26 mouse cellular contexts compared by ENCODE assay signal in the genomic region with DNA sequence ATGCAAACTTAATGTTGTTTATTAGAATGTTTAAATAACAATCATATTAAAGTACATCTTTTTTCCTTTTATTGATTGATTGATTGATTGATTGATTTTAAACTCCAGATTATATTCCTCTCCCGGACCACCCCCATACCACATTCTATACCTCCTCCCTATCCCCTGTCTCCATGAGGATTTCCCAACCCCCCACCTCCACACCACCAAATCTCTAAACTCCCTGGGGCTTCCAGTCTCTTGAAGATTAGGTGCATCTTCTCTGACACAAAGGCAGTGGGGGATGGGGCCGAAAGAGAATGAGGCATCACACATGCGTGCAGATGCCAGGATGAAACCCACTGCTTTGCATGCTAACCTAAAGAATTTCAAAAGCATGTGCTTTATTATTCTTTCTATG.
A peak's percentile ranks its signal among the peaks of the same experiment; 100 is the strongest.
DNase-seq lines count a peak whose midpoint lies in the region; ATAC-seq lines count a peak whose summit lies in the region.
"Had no signal": no experiment of that assay in that cellular context is flagged by ENCODE, and none has a peak within 500 bp of the region (broad histone marks: within the 10 kb centered on the region; RNA-seq: fewer than 3 reads in every experiment).

No protein-coding gene starts in this region.

- no peak overlapping the region for H3K9ac ChIP-seq in midbrain, embryonic 11.5 days (ENCODE audit: low read length)
- no peak overlapping the region for H3K9ac ChIP-seq in midbrain, embryonic 14.5 days (replicated peaks; ENCODE audit: low read length)
- no peak overlapping the region for H3K9ac ChIP-seq in midbrain, embryonic 16.5 days (ENCODE audit: low read depth, low read length)
- H3K9ac ChIP-seq: embryonic facial prominence, embryonic 13.5 days; embryonic facial prominence, embryonic 15.5 days; forebrain, embryonic 12.5 days had no signal

- no peak overlapping the region for H3K27ac ChIP-seq in midbrain, embryonic 11.5 days (ENCODE audit: low read depth, low read length)
- no peak overlapping the region for H3K27ac ChIP-seq in midbrain, embryonic 10.5 days (replicated peaks)
- H3K27ac ChIP-seq in midbrain, embryonic 14.5 days (replicated peaks; ENCODE audit: low read depth, low read length) = no peak overlapping the region
- H3K27ac ChIP-seq in midbrain, embryonic 16.5 days (ENCODE audit: low read length) = no peak overlapping the region
- no peak overlapping the region for H3K27ac ChIP-seq in embryonic facial prominence, embryonic 10.5 days (replicated peaks)
- H3K27ac ChIP-seq: embryonic facial prominence, embryonic 13.5 days; embryonic facial prominence, embryonic 15.5 days; forebrain, embryonic 10.5 days; forebrain, embryonic 12.5 days had no signal

- H3K4me3 ChIP-seq in midbrain, embryonic 11.5 days (ENCODE audit: low read depth, low read length) = no peak overlapping the region
- H3K4me3 ChIP-seq in midbrain, embryonic 10.5 days = no peak overlapping the region
- no peak overlapping the region for H3K4me3 ChIP-seq in midbrain, embryonic 14.5 days (replicated peaks; ENCODE audit: low read depth, low read length)
- H3K4me3 ChIP-seq in midbrain, embryonic 16.5 days (ENCODE audit: low read depth, low read length) = no peak overlapping the region
- H3K4me3 ChIP-seq in embryonic facial prominence, embryonic 10.5 days = no peak overlapping the region
- H3K4me3 ChIP-seq: embryonic facial prominence, embryonic 13.5 days; embryonic facial prominence, embryonic 15.5 days; erythroblast, embryonic 14.5 days; forebrain, embryonic 10.5 days; forebrain, embryonic 12.5 days had no signal

- peak; percentile 57; the same call in 1 of the 2 replicates for ATAC-seq in midbrain, embryonic 11.5 days (ENCODE audit: low FRiP score)
- no peak for ATAC-seq in midbrain, embryonic 14.5 days (ENCODE audit: low FRiP score, low TSS enrichment)
- no peak for ATAC-seq in midbrain, embryonic 16.5 days
- ATAC-seq: activated CD4-positive, CD25-positive, alpha-beta regulatory T cell, adult 4 months; CD4-positive, CD25-positive, alpha-beta regulatory T cell, adult 4 months; forebrain, embryonic 14.5 days; forebrain, embryonic 16.5 days; Patski had no signal

- no peak overlapping the region for H3K4me2 ChIP-seq in midbrain, embryonic 11.5 days
- no peak overlapping the region for H3K4me2 ChIP-seq in midbrain, embryonic 14.5 days (ENCODE audit: low read length)
- H3K4me2 ChIP-seq in midbrain, embryonic 16.5 days (ENCODE audit: low read length) = no peak overlapping the region
- H3K4me2 ChIP-seq: embryonic facial prominence, embryonic 13.5 days; embryonic facial prominence, embryonic 15.5 days; forebrain, embryonic 12.5 days had no signal

- no peaks in the 10 kb centered on the region for H3K27me3 ChIP-seq in midbrain, embryonic 11.5 days (ENCODE audit: control insufficient read depth, insufficient read depth, low read length)
- H3K27me3 ChIP-seq in midbrain, embryonic 10.5 days (ENCODE audit: low read depth, poor library complexity, severe bottlenecking) = no peaks in the 10 kb centered on the region
- H3K27me3 ChIP-seq in midbrain, embryonic 14.5 days (ENCODE audit: control insufficient read depth, insufficient read depth, low read length) = no peaks in the 10 kb centered on the region
- no peaks in the 10 kb centered on the region for H3K27me3 ChIP-seq in midbrain, embryonic 16.5 days (ENCODE audit: control insufficient read depth, insufficient read depth, low read depth, low read length)
- no peaks in the 10 kb centered on the region for H3K27me3 ChIP-seq in embryonic facial prominence, embryonic 10.5 days (replicated peaks; ENCODE audit: low read depth, poor library complexity, severe bottlenecking)
- H3K27me3 ChIP-seq: CH12.LX; embryonic facial prominence, embryonic 13.5 days; embryonic facial prominence, embryonic 15.5 days; forebrain, embryonic 12.5 days; Patski had no signal

- peaks cover 3% of the 10 kb centered on the region; the same call in 1 of the 2 replicates for H3K4me1 ChIP-seq in midbrain, embryonic 11.5 days (ENCODE audit: control insufficient read depth, insufficient read depth, low read length)
- peaks cover 8% of the 10 kb centered on the region for H3K4me1 ChIP-seq in midbrain, embryonic 10.5 days
- H3K4me1 ChIP-seq in midbrain, embryonic 14.5 days (ENCODE audit: control insufficient read depth, insufficient read depth, low read length) = 0 out of 2 replicates have a peak, but pooled peaks cover 9% of the 10 kb centered on the region
- H3K4me1 ChIP-seq in midbrain, embryonic 16.5 days (ENCODE audit: control insufficient read depth, insufficient read depth, low read length) = peaks cover 7% of the 10 kb centered on the region
- peaks cover 25% of the 10 kb centered on the region for H3K4me1 ChIP-seq in embryonic facial prominence, embryonic 10.5 days
- H3K4me1 ChIP-seq: forebrain, embryonic 12.5 days had no signal

- H3K9me3 ChIP-seq in midbrain, embryonic 11.5 days (ENCODE audit: control insufficient read depth, low read length) = no peaks in the 10 kb centered on the region
- H3K9me3 ChIP-seq in midbrain, embryonic 10.5 days (replicated peaks) = no peaks in the 10 kb centered on the region
- H3K9me3 ChIP-seq in midbrain, embryonic 14.5 days (ENCODE audit: control insufficient read depth, low read length) = no peaks in the 10 kb centered on the region
- no peaks in the 10 kb centered on the region for H3K9me3 ChIP-seq in midbrain, embryonic 16.5 days (replicated peaks; ENCODE audit: control insufficient read depth, low read length, poor library complexity, severe bottlenecking)
- H3K9me3 ChIP-seq in embryonic facial prominence, embryonic 10.5 days = no peaks in the 10 kb centered on the region
- H3K9me3 ChIP-seq: embryonic facial prominence, embryonic 13.5 days; embryonic facial prominence, embryonic 15.5 days; forebrain, embryonic 10.5 days; forebrain, embryonic 12.5 days; G1E had no signal

- 52% methylated on average over 3 of the region's 3 CpGs for WGBS in midbrain, embryonic 11.5 days
- WGBS in midbrain, embryonic 10.5 days = 54% methylated on average over 3 of the region's 3 CpGs
- WGBS in midbrain, embryonic 14.5 days = 45% methylated on average over 3 of the region's 3 CpGs
- 37% methylated on average over 3 of the region's 3 CpGs for WGBS in midbrain, embryonic 16.5 days
- 39% methylated on average over 3 of the region's 3 CpGs for WGBS in embryonic facial prominence, embryonic 10.5 days

- DNase-seq in midbrain, embryonic 11.5 days (ENCODE audit: low spot score, missing footprints) = no peak
- DNase-seq in midbrain, embryonic 10.5 days (ENCODE audit: low spot score) = no peak
- peak; percentile 15 for DNase-seq in midbrain, embryonic 14.5 days
- DNase-seq in embryonic facial prominence, embryonic 10.5 days (ENCODE audit: low spot score) = peak; percentile 11
- DNase-seq: adrenal gland, adult 8-10 months; adrenal gland, postnatal 14 days; adrenal gland, postnatal 36 days; B cell, adult 2 months; cerebellum, adult 11-12 months; cerebellum, adult 2 months; cerebellum, adult 9-10 months; cerebellum, postnatal 10 days; cerebellum, postnatal 25 days had no signal

- no peaks in the 10 kb centered on the region for H3K36me3 ChIP-seq in midbrain, embryonic 11.5 days (ENCODE audit: control insufficient read depth, insufficient read depth, low read length)
- no peaks in the 10 kb centered on the region for H3K36me3 ChIP-seq in midbrain, embryonic 10.5 days
- no peaks in the 10 kb centered on the region for H3K36me3 ChIP-seq in midbrain, embryonic 14.5 days (ENCODE audit: control insufficient read depth, insufficient read depth, low read length)
- no peaks in the 10 kb centered on the region for H3K36me3 ChIP-seq in midbrain, embryonic 16.5 days (ENCODE audit: control insufficient read depth, insufficient read depth, low read length)
- no peaks in the 10 kb centered on the region for H3K36me3 ChIP-seq in embryonic facial prominence, embryonic 10.5 days (replicated peaks)
- H3K36me3 ChIP-seq: embryonic facial prominence, embryonic 13.5 days; embryonic facial prominence, embryonic 15.5 days; forebrain, embryonic 10.5 days; forebrain, embryonic 12.5 days; G1E had no signal

Comparison
In these comparisons a context has a peak if more than half of its experiments do, and no peak if none do; other contexts are left out.
1. DNase-seq: peak in midbrain, embryonic 14.5 days (single experiment) and embryonic facial prominence, embryonic 10.5 days (single experiment); none in midbrain, embryonic 11.5 days (single experiment) and midbrain, embryonic 10.5 days (single experiment).